Mouse (Mus musculus): Measurements from ENCODE around the gene Lurap1. TPM values are rescaled to one million over a fixed set of nuclear protein-coding genes. Genes with fewer than 3 reads are reported as not detected.

The Lurap1 gene
- polyA plus RNA-seq, 1 experiment = 2.5 TPM

DNA sequence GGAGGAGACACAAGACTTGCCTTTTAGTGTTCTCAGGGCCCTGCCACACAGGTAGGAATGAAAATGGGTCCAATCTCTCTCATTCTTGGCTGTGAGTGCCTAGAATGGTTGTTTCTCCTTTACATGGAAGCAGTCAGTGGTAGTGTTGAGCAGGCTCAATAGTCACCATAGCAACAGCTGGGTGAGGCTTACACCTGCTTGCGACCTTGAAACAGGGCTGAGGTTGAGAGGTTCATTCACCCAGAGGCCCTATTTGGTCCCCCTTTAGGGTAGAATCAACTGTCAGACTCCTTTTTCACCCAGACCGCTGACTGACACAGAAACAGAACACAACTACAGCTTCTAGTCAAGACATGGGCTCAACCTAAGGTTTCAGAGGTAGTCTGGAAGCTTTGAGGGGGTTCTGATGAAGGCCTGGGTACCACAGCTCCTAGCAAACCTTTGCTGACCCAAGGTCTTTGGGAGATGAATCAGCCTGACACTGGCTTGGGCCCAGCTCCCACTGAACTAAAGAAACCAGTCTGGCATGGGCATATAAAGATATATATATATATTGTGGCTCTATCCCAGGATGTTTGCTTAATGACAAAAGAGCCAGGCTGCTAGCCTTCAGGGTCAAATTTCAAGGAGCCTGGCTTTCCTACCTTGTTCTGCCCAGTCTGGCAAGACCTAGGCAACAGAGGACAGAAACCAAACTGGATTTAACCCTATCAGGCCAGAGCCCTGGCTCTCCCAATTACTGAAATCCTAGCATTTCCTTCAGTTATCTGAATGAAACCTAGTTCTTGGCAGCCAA is 13.8 kb upstream of the Lurap1 start:
- Histone ChIP-seq H3K4me3 (ENCODE audit: insufficient read depth, low read length) (no peak overlapping the region), H3K27ac (ENCODE audit: insufficient read depth, low read length) (0 out of 2 replicates have a peak overlapping the region, but pooled peaks have one; percentile 13), H3K4me1 (ENCODE audit: control insufficient read depth, insufficient read depth, low read length) (peaks cover 15% of the 10 kb centered on the region)
- TF ChIP-seq CTCF (IDR thresholded peaks at IDR 0.05; ENCODE audit: borderline replicate concordance, insufficient read depth, low read length) (no peak), POLR2A (IDR thresholded peaks at IDR 0.05; ENCODE audit: low read depth, low read length) (no peak; the same call in 1 of the 2 replicates)

- Histone ChIP-seq H3K4me3 (ENCODE audit: insufficient read depth, low read length) (no peak overlapping the region), H3K27ac (ENCODE audit: insufficient read depth, low read length) (no peak overlapping the region), H3K4me1 (ENCODE audit: control insufficient read depth, insufficient read depth, low read length) (peaks cover 15% of the 10 kb centered on the region)
- no peak for TF ChIP-seq CTCF (IDR thresholded peaks at IDR 0.05; ENCODE audit: borderline replicate concordance, insufficient read depth, low read length)
- no peak for TF ChIP-seq POLR2A (IDR thresholded peaks at IDR 0.05; ENCODE audit: low read depth, low read length)
Measured at GRCm38 (mm10) chr4:116162142-116162541, 11.0 kb upstream of the Lurap1 start.

- H3K4me1 ChIP-seq (ENCODE audit: control insufficient read depth, insufficient read depth, low read length) = peaks cover 12% of the 10 kb centered on the region
- H3K4me3 ChIP-seq (ENCODE audit: insufficient read depth, low read length) = no peak overlapping the region
- TF ChIP-seq CTCF (IDR thresholded peaks at IDR 0.05; ENCODE audit: borderline replicate concordance, insufficient read depth, low read length) = no peak
- no peak for TF ChIP-seq POLR2A (IDR thresholded peaks at IDR 0.05; ENCODE audit: low read depth, low read length)
- no peak overlapping the region for H3K27ac ChIP-seq (ENCODE audit: insufficient read depth, low read length)
Measured at GRCm38 (mm10) chr4:116160769-116161168, 9.6 kb upstream of the Lurap1 start.

DNA sequence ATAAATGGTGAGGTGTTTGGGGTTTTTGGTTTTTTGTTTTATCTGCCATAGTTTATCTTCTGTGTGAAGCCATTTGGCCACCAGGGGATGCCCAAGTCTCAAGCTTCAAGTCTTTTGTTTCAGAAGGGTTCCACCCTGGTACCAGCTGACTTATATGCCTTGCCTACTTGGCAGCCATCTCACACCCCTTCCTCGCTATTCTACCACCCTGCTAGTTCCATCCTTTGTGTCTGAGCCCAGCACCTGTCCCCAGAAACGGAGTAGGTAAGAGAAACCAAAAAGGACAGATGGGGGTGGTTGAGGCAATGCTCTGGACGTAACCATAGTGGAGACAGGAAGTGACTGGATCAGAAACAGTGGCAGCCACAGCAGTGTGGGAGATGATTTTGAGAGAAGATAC is 8.8 kb upstream of the Lurap1 start:
- TF ChIP-seq CTCF (IDR thresholded peaks at IDR 0.05; ENCODE audit: borderline replicate concordance, insufficient read depth, low read length) = no peak

DNA sequence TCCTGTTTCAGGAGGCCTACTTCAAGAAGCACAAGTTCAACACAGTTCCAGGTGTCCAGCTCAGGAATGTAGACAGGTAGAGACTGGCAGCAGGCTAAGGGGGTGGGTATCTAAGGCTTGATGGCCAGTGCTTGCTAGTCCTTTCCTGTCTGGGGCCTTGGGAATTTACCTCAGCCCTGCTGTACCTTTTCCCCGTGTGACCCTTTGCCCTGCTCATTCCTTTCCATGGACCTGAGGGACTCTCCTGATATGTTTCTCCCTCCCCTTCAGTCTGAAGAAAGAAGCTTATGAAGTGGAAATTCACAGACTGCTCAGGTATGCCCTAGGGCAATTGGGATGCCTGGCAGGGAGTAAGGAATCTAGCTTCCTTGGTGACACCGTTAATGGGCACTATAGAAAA is 6.7 kb upstream of the Lurap1 start:
- no peaks in the 10 kb centered on the region for H3K4me1 ChIP-seq (ENCODE audit: control insufficient read depth, insufficient read depth, low read length)
- H3K4me3 ChIP-seq (ENCODE audit: insufficient read depth, low read length) = no peak overlapping the region
- H3K27ac ChIP-seq (ENCODE audit: insufficient read depth, low read length) = no peak overlapping the region
- TF ChIP-seq CTCF (IDR thresholded peaks at IDR 0.05; ENCODE audit: borderline replicate concordance, insufficient read depth, low read length) (no peak), POLR2A (IDR thresholded peaks at IDR 0.05; ENCODE audit: low read depth, low read length) (no peak)

More for the DNA sequence above, 8.8 kb upstream of the Lurap1 start:
- Histone ChIP-seq H3K4me3 (ENCODE audit: insufficient read depth, low read length) (no peak overlapping the region), H3K27ac (ENCODE audit: insufficient read depth, low read length) (no peak overlapping the region), H3K4me1 (ENCODE audit: control insufficient read depth, insufficient read depth, low read length) (peaks cover 4% of the 10 kb centered on the region; the same call in 1 of the 2 replicates)

DNA sequence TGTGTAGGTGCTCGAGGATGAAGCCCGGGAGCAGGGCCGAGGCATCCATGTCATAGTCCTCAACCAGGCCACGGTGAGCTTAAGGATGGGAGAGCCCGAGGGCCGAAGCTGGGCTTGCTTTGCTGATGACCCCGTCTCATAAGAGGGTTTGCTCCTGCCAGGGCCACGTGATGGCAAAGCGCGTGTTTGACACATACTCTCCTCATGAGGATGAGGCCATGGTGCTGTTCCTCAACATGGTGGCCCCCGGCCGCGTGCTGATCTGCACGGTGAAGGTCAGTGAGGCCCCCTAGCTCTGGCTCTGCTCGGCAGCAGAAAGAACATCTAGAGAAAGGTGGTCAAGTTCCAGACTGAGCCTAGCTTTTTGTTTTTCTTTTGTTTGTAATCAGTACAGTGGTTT is 1.6 kb upstream of the Lurap1 start:
- no peaks in the 10 kb centered on the region for H3K4me1 ChIP-seq (ENCODE audit: control insufficient read depth, insufficient read depth, low read length)
- H3K4me3 ChIP-seq (ENCODE audit: insufficient read depth, low read length) = no peak overlapping the region
- no peak for TF ChIP-seq POLR2A (IDR thresholded peaks at IDR 0.05; ENCODE audit: low read depth, low read length)
- no peak for TF ChIP-seq CTCF (IDR thresholded peaks at IDR 0.05; ENCODE audit: borderline replicate concordance, insufficient read depth, low read length)
- no peak overlapping the region for H3K27ac ChIP-seq (ENCODE audit: insufficient read depth, low read length)

DNA sequence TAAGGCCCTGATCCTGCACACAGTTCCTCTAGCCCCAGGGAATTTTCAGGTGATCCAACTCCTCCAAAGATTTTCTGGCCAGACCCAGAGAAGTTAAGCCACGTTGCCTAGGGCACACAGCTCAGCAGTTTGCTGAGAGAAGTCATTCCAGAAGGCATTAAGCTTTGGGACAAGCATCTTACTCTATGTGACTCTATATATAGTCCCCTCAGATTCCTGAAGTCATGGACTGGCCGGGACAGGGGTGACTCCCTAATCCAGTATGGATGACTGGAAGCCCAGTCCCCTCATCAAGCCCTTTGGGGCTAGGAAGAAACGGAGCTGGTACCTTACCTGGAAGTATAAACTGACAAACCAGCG is 296 bp downstream of the Lurap1 start:
- peak overlapping the region; percentile 85 for H3K4me3 ChIP-seq (ENCODE audit: insufficient read depth, low read length)
- peak overlapping the region; percentile 45 for H3K27ac ChIP-seq (ENCODE audit: insufficient read depth, low read length)
- H3K4me1 ChIP-seq (ENCODE audit: control insufficient read depth, insufficient read depth, low read length) = no peaks in the 10 kb centered on the region
- no peak for TF ChIP-seq CTCF (IDR thresholded peaks at IDR 0.05; ENCODE audit: borderline replicate concordance, insufficient read depth, low read length)
- TF ChIP-seq POLR2A (IDR thresholded peaks at IDR 0.05; ENCODE audit: low read depth, low read length) = no peak

- Histone ChIP-seq H3K27ac (ENCODE audit: insufficient read depth, low read length) (peak overlapping the region; percentile 64), H3K4me3 (ENCODE audit: insufficient read depth, low read length) (peak overlapping the region; percentile 85), H3K4me1 (ENCODE audit: control insufficient read depth, insufficient read depth, low read length) (no peaks in the 10 kb centered on the region)
- TF ChIP-seq CTCF (IDR thresholded peaks at IDR 0.05; ENCODE audit: borderline replicate concordance, insufficient read depth, low read length) (no peak), POLR2A (IDR thresholded peaks at IDR 0.05; ENCODE audit: low read depth, low read length) (peak; percentile 87)
Measured at GRCm38 (mm10) chr4:116150156-116150861, 829 bp downstream of the Lurap1 start.

DNA sequence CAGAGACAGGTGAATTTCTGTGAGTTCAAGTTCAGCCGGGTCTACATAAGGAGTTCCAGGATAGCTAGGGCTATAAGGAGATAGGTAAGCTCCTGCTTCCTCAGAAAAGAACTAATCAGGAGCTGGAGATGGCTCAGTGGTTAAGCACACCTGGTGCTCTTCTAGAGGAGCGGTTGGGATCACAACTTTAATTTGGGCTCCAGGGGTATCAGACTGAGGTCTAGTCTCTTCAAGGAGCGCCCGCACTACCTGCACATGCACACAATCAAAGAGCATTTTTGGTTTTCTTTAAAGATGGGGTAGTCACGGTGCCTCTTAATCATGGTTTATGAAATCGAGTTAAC is 1.4 kb downstream of the Lurap1 start:
- no peaks in the 10 kb centered on the region for H3K4me1 ChIP-seq (ENCODE audit: control insufficient read depth, insufficient read depth, low read length)
- peak overlapping the region; percentile 67 for H3K4me3 ChIP-seq (ENCODE audit: insufficient read depth, low read length)
- TF ChIP-seq CTCF (IDR thresholded peaks at IDR 0.05; ENCODE audit: borderline replicate concordance, insufficient read depth, low read length) = no peak
- TF ChIP-seq POLR2A (IDR thresholded peaks at IDR 0.05; ENCODE audit: low read depth, low read length) = no peak
- peak overlapping the region; percentile 64 for H3K27ac ChIP-seq (ENCODE audit: insufficient read depth, low read length)

Measured in embryonic fibroblast, embryonic 13.5 days (primary cell).